Mouse (Mus musculus) limb, embryonic 11.5 days (tissue): ENCODE measurements around the gene Hist1h4k. TPM values are rescaled to one million over a fixed set of nuclear protein-coding genes. Genes with fewer than 3 reads are reported as not detected.

Source experiments
- ATAC-seq: fragments of 200-750 bp; cut with Nextera tagmentation; 2 replicates; pipeline ENCODE4 v1.8.0; 2017; ENCODE audit warnings: low read depth; ENCODE audit not compliant: insufficient number of reproducible peaks, low FRiP score, low TSS enrichment
- DNase-seq: peaks from one replicate; pipeline ENCODE4 v3.0.0-alpha.2; 2015; ENCODE audit warnings: low spot score
- H3K27ac ChIP-seq: fragments of 300-500 bp; sonication (generic); replicated peaks from 2 replicates; pipeline ENCODE4 v1.5.1; 2014; ENCODE audit warnings: low read depth, mild to moderate bottlenecking, low read length
- H3K27me3 ChIP-seq: fragments of 300-500 bp; sonication (generic); 2 replicates; pipeline ENCODE4 v1.6.1; 2014; ENCODE audit warnings: mild to moderate bottlenecking, low read length, mixed read lengths; ENCODE audit not compliant: control insufficient read depth, insufficient read depth
- H3K36me3 ChIP-seq: fragments of 300-500 bp; sonication (generic); 2 replicates; pipeline ENCODE4 v1.6.1; 2014; ENCODE audit warnings: mild to moderate bottlenecking, low read length, moderate library complexity, mixed read lengths; ENCODE audit not compliant: control insufficient read depth, insufficient read depth
- H3K4me1 ChIP-seq: fragments of 300-500 bp; sonication (generic); 2 replicates; pipeline ENCODE4 v1.6.1; 2014; ENCODE audit warnings: low read length, mixed read lengths; ENCODE audit not compliant: control insufficient read depth, insufficient read depth
- H3K4me2 ChIP-seq: fragments of 300-500 bp; sonication (generic); 2 replicates; pipeline ENCODE4 v1.6.1; 2014; ENCODE audit warnings: low read depth, mild to moderate bottlenecking, moderate library complexity; ENCODE audit not compliant: severe bottlenecking
- H3K4me3 ChIP-seq: fragments of 300-500 bp; sonication (generic); 2 replicates; pipeline ENCODE4 v1.5.1; 2014; ENCODE audit warnings: low read depth, low read length
- H3K9ac ChIP-seq: fragments of 300-500 bp; sonication (generic); 2 replicates; pipeline ENCODE4 v1.6.1; 2014; ENCODE audit warnings: mild to moderate bottlenecking, low read length
- H3K9me3 ChIP-seq: fragments of 300-500 bp; sonication (generic); 2 replicates; pipeline ENCODE4 v1.6.1; 2016; ENCODE audit warnings: low read length; ENCODE audit not compliant: control insufficient read depth
- WGBS: fragments of 180-500 bp; shearing (Covaris S2); extraction: QIAGEN DNeasy Blood & Tissue Kit; methylation state at CpG from one replicate; pipeline ENCODE4 v1.1.7; 2014; 5-methylcytosine and 5-hydroxymethylcytosine counted together
- microRNA-seq: library from miRNA; unstranded; fragments of <30 nt; microRNA quantifications from one replicate; pipeline ENCODE4, GENCODE M21; 2016
- polyA plus RNA-seq: library from polyadenylated mRNA; unstranded; fragments of >200 nt; fragmentation: Nextera tagmentation; extraction: Ambion mirVana; gene quantifications from 2 replicates; pipeline ENCODE4 v1.2.1, GENCODE M21; 2014

Gene Hist1h4k
- polyA plus RNA-seq, 1 experiment from 2014 or later = 7.1 TPM

- Histone ChIP-seq H3K4me2 (no peak overlapping the region), H3K4me3 (no peak overlapping the region), H3K27ac (no peak overlapping the region), H3K4me1 (no peaks in the 10 kb centered on the region), H3K9me3 (no peaks in the 10 kb centered on the region), H3K9ac (no peak overlapping the region), H3K36me3 (no peaks in the 10 kb centered on the region), H3K27me3 (no peaks in the 10 kb centered on the region)
- 76% methylated on average over 4 of the region's 4 CpGs for WGBS
- DNase-seq (no peak), ATAC-seq (no peak)
Measured at GRCm38 (mm10) chr13:21706669-21707068, 43.6 kb downstream of the Hist1h4k start.

Small RNA genes within 50 kb of the gene (microRNA-seq; reads per million reads assigned to microRNA genes)
- gene Gm44346 = not detected
- not detected for gene Gm44357
- gene Gm44367 = not detected
- not detected for gene Gm44454

Other genes with a start within 250 kb of the Hist1h4k start
- gene Gm11273, start 249.1 kb downstream of the Hist1h4k start, polyA plus RNA-seq = 2.5 and 4.0 TPM in 2 replicates
- 9.6 and 13.1 TPM in 2 replicates for gene Zkscan8, start 219.4 kb downstream of the Hist1h4k start, polyA plus RNA-seq
- 0.09 and 0.21 TPM in 2 replicates for gene Olfr1366, start 207.7 kb downstream of the Hist1h4k start, polyA plus RNA-seq
- gene Olfr1535, start 190.6 kb downstream of the Hist1h4k start, polyA plus RNA-seq = 0.05 TPM in 1 of 2 replicates, not detected in the other
- gene Olfr1364, start 168.7 kb downstream of the Hist1h4k start, polyA plus RNA-seq = not detected in 2 replicates
- not detected in 2 replicates for gene Olfr1362, start 136.5 kb downstream of the Hist1h4k start, polyA plus RNA-seq
- not detected in 2 replicates for gene Olfr11, start 108.0 kb downstream of the Hist1h4k start, polyA plus RNA-seq
- gene Olfr1361, start 87.1 kb downstream of the Hist1h4k start, polyA plus RNA-seq = not detected in 2 replicates
- not detected in 2 replicates for gene Olfr1360, start 73.1 kb downstream of the Hist1h4k start, polyA plus RNA-seq
- gene Olfr1359, start 52.4 kb downstream of the Hist1h4k start, polyA plus RNA-seq = not detected in 2 replicates
- 2.2 and 2.9 TPM in 2 replicates for gene Hist1h2bl, start 34.4 kb downstream of the Hist1h4k start, polyA plus RNA-seq
- gene Hist1h2ai, start 34.1 kb downstream of the Hist1h4k start, polyA plus RNA-seq = 16.9 and 20.4 TPM in 2 replicates
- gene Hist1h3h, start 32.8 kb downstream of the Hist1h4k start, polyA plus RNA-seq = 13.2 and 15.5 TPM in 2 replicates
- gene Hist1h2bm, start 28.5 kb downstream of the Hist1h4k start, polyA plus RNA-seq = 7.6 and 9.2 TPM in 2 replicates
- gene Hist1h4j, start 15.4 kb downstream of the Hist1h4k start, polyA plus RNA-seq = 1.1 and 1.7 TPM in 2 replicates
- 6.1 and 9.4 TPM in 2 replicates for gene Hist1h2ak, start 3.3 kb upstream of the Hist1h4k start, polyA plus RNA-seq
- 1.8 and 2.6 TPM in 2 replicates for gene Hist1h2bn, start 3.6 kb upstream of the Hist1h4k start, polyA plus RNA-seq
- 20.0 and 21.2 TPM in 2 replicates for gene Hist1h1b, start 30.1 kb upstream of the Hist1h4k start, polyA plus RNA-seq
- 294 and 298 TPM in 2 replicates for gene Hist1h3i, start 32.9 kb upstream of the Hist1h4k start, polyA plus RNA-seq
- 7.5 and 10.7 TPM in 2 replicates for gene Hist1h2an, start 36.7 kb upstream of the Hist1h4k start, polyA plus RNA-seq
- 1.7 and 4.9 TPM in 2 replicates for gene Hist1h2bp, start 37.0 kb upstream of the Hist1h4k start, polyA plus RNA-seq
- gene Hist1h2bq, start 59.7 kb upstream of the Hist1h4k start, polyA plus RNA-seq = 21.3 and 25.2 TPM in 2 replicates
- gene Hist1h2ao, start 60.0 kb upstream of the Hist1h4k start, polyA plus RNA-seq = 2.5 and 3.6 TPM in 2 replicates
- not detected in 2 replicates for gene Hist1h4m, start 61.2 kb upstream of the Hist1h4k start, polyA plus RNA-seq
- 11.8 and 15.0 TPM in 2 replicates for gene Hist1h4n, start 81.7 kb upstream of the Hist1h4k start, polyA plus RNA-seq
- gene Hist1h2ap, start 83.0 kb upstream of the Hist1h4k start, polyA plus RNA-seq = 6,460 and 6,662 TPM in 2 replicates
- 21.5 and 24.2 TPM in 2 replicates for gene Hist1h2br, start 83.2 kb upstream of the Hist1h4k start, polyA plus RNA-seq
- gene Zfp184, start 194.6 kb upstream of the Hist1h4k start, polyA plus RNA-seq = 26.9 and 28.8 TPM in 2 replicates
- gene Pom121l2, start 230.7 kb upstream of the Hist1h4k start, polyA plus RNA-seq = 0.31 and 0.38 TPM in 2 replicates